Mouse (Mus musculus) CD4-positive helper T cell, adult 2 months (primary cell): Measurements from ENCODE around the gene Pik3c2g.
"Not testable (repeated sequence)": the region's sequence is repeated elsewhere in the genome, so short reads cannot be mapped to it uniquely, and the experiment has no call there.

Experiments used
- DNase-seq: peaks from one replicate; pipeline ENCODE4 v3.0.0-alpha.2; 2012; ENCODE audit warnings: low read depth, missing footprints, low spot score

Pik3c2g gene

GRCm38 (mm10) chr6:139908997-139909669 lies 322.1 kb downstream of the Pik3c2g start:
- no peak for DNase-seq

- no peak for DNase-seq
These were observed 341.7 kb downstream of the Pik3c2g start for GRCm38 (mm10) chr6:139928766-139929165.

GRCm38 (mm10) chr6:139934861-139935260 lies 347.8 kb downstream of the Pik3c2g start:
- no peak for DNase-seq

GRCm38 (mm10) chr6:139937581-139937980 lies 350.6 kb downstream of the Pik3c2g start:
- not testable (repeated sequence) for DNase-seq

GRCm38 (mm10) chr6:139947106-139947879 lies 360.3 kb downstream of the Pik3c2g start:
- DNase-seq: no peak

GRCm38 (mm10) chr6:139953596-139953995 lies 366.6 kb downstream of the Pik3c2g start:
- DNase-seq: no peak

- no peak for DNase-seq
These were observed 370.7 kb downstream of the Pik3c2g start for GRCm38 (mm10) chr6:139957531-139958241.

- DNase-seq: no peak
These were observed 376.8 kb downstream of the Pik3c2g start for GRCm38 (mm10) chr6:139963775-139964174.

- no peak for DNase-seq
These were observed 377.9 kb downstream of the Pik3c2g start for GRCm38 (mm10) chr6:139964895-139965294.

GRCm38 (mm10) chr6:139966684-139967083 lies 379.7 kb downstream of the Pik3c2g start:
- DNase-seq: no peak

- no peak for DNase-seq
These were observed 384.7 kb downstream of the Pik3c2g start for GRCm38 (mm10) chr6:139971608-139972298.

GRCm38 (mm10) chr6:139974668-139975067 lies 387.6 kb downstream of the Pik3c2g start:
- no peak for DNase-seq

- no peak for DNase-seq
These were observed 391.1 kb downstream of the Pik3c2g start for GRCm38 (mm10) chr6:139978114-139978513.

- DNase-seq: no peak
These were observed 394.0 kb downstream of the Pik3c2g start for GRCm38 (mm10) chr6:139981061-139981460.

- no peak for DNase-seq
These were observed 397.0 kb downstream of the Pik3c2g start for GRCm38 (mm10) chr6:139984069-139984468.

- DNase-seq: no peak
These were observed 399.5 kb downstream of the Pik3c2g start for GRCm38 (mm10) chr6:139986564-139986963.

GRCm38 (mm10) chr6:139989075-139989474 lies 402.1 kb downstream of the Pik3c2g start:
- DNase-seq: no peak

- DNase-seq: no peak
These were observed 402.6 kb downstream of the Pik3c2g start for GRCm38 (mm10) chr6:139989597-139989996.

GRCm38 (mm10) chr6:140005181-140005580 lies 418.2 kb downstream of the Pik3c2g start:
- no peak for DNase-seq
